Mouse (Mus musculus) retina, postnatal 7 days (tissue): ENCODE results near the gene Pex14.
"Not testable (repeated sequence)": the region's sequence is repeated elsewhere in the genome, so short reads cannot be mapped to it uniquely, and the experiment has no call there.

ENCODE experiments used
- DNase-seq: peaks from one replicate; pipeline ENCODE4 v3.0.0-alpha.2; 2012; ENCODE audit warnings: low read depth, low spot score

Pex14 gene

DNA sequence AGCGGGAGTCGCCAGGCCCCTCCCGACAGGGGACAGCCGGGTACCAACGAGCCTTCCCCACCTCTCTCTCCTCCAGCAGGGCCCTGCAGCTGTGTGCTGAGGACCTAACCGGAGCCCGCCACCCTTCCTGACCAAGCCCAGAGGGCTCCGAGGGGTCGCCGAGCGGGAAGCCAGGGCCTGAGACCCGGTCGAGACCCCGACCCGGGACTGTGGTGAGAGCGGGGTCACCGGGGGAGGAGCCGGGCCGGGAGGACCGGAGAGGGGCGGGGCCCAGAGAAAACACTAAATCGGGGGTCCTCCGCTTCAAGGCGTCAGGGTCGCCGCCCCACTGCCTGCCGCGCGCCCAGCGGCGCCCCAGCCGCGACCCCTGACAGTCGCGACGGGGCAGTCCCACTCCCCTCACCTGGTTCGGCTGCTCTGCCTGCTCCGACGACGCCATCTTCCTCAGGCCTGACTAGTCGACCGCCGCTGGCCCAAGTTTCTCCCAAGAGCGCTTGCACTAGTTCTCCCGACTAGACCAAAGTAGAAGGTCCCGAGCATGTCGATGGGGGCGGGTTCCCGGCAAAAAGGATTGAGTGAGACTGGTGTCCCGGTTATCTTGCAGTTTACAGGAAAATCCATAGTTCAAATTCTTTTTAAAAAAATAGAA, at the start of gene Pex14:
Gene Pex14, minus strand, starts transcription at position 508 of the 649 bp plus-strand sequence.
- DNase-seq, result peak; percentile 78

DNA sequence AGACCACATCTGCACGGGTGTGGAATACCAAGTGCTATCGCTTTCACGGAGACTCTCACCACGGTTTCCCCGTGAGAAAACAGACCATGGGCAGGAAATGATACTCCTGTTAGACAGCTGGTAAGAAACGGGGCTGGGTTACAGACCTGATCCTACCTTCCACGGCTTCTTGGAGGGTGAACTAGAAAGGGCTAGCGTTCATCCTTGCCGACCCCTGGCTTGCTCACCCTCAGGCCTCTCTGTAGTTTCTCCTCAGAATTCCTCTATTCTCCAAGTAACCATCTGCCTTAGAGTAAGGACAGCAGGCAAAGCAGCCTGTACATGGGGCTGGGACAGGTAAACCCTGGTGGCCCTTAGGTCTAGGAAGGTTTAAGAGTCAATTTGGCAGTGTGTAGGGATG, 49.5 kb upstream of the Pex14 start:
- no peak for DNase-seq

DNA sequence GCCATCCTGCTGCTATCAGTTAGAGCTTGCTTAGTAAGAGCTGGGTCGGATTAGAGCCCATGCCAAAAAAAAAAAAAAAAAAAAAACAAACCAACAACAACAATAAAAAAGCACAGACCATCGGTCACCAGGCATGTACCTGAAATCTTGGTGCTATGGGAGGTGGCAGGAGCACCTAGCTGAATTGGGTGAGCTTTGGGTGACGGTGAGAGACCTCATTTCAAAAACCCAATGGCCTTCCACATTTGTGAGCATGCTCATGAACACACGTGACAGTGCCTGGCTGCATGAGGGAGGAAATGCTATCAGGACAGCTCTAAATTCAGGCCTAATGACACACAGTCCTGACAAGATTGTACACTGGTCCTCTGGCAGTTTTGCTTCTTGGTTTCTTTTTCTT, 48.4 kb upstream of the Pex14 start:
- no peak for DNase-seq

DNA sequence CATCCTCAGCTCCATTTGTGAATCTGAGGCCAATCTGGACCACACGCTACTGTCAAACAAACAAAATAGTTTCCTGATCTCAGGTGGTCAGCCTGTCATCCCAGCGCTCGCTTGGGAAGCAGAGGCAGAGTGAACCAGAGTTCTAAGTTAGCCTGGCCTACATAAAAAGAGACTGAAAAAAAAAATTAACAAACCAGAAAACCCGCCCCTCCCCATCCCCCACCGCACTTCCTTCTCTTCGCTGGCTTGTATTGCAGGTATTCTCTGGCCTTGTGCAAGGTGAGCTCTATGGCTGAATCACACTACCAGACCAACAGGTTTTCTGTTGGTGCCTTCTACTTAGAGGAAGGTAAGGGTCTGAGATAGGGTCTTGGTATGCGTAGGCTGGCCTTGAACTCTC, 47.9 kb upstream of the Pex14 start:
- no peak for DNase-seq

DNA sequence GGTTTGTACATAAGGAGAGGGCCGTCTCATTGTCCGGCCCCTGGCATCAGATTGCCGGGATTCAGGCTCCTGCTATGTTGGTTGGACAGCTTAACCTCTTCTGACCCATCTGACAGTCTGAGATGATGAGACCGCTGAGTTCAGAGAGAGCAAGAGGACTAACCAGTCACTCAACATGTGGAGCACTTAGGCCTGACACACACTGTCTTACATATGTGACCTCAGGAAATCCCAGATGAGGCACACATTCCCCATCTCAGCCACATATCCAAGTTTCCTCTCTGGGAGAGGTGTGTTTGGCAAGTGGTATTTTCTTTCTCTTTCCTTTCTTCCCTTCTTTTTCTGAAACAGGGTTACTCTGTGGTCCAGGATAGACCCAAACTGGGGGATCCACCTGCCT, 45.5 kb upstream of the Pex14 start:
- no peak for DNase-seq

DNA sequence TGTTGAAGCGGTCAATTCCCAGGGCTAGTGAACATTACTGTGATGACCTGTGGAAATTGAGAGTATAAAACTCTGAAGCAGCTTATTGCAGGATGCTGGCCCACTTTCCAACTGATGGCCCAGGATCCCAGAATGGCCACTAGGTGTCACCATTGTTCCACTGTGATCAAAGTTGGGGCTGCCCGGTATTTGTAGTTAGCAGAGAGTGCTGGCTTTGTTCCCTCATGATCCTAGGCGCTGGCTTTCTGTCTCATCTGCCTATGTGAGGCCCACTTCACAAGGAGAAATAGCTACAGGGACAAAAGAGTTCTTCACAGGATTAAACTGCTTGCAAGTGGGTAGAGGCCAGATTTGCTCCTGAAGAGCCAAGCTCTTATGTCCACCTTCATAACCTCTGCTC, 44.8 kb upstream of the Pex14 start:
- DNase-seq, result peak; percentile 78

DNA sequence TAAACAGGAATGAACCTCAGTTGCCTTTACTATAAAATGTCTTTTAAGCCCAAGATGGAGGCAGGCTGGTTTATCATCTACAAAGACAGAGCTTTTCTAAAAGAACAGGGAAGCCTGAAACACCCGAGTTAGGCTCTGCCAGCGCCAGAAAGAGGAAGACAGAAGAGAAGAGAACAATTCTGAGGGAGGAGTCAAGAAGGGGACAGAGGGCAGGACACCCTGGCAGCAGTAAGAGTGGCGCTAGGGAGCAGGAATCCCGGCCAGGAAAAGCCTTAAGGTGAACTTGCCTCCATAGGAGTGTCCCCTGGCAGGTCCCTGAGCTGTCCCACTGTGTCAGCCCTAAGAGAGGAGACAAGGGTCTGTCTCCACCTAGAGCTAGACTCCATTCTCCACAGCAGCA, 43.9 kb upstream of the Pex14 start:
- no peak for DNase-seq

DNA sequence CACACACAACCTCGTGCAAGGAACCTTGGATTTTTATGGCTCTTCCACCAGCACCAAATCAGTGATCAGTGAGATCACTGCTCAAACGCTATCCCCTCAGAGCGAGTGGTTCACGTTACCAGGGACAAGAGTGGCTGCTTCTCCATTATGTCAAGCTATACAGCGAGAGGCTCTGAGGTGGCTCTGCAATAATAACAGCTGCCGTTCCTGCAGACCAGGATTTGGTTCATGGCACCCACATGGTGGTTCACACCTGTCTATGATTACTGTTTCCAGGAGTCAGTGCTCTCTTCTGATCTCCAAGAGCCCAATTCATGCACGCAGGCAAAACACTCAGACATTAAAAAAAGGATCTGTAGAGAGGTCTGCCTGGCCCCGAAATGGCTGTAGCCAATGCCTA, 38.8 kb upstream of the Pex14 start:
- no peak for DNase-seq

DNA sequence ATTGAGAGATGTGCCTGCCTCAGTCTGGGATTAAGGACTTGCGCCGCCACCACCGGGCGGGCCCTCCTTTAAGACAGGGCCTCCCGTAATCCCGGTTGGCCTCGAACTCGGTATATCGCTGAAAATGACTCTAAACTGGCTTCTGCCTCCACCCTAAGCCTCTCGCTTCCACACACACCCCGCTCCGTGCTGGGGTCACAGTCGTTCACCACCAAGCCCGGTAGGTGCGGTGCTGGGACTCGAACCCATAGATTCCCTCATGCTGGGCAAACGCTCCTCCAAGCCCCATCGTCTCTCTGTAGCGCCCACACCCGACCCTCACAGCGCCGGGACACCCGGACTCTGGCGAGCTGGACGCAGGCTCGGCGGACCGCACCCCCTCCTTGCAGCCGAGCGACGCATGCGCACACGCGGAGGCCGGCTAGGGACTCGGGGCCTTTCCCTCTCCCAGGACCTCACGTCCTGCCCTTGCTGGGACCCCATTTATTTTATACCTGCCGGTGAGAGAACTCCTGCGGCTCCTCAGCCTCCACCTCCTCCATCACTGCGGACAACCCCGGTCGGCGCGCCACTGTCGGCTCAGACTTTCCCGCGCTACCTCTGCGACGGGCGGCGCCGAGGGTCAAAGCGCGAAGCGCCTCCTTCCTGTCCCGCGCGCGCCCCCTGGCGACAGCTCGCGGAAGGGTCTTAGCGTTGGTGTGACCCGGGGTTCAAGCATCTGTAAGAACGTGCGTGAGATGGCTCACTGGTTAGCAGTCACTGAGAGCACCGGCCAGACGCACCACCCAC, 37.5 kb upstream of the Pex14 start, which contains the start of gene Cenps:
Gene Cenps, minus strand, starts transcription at position 648 of the 789 bp plus-strand sequence.
- DNase-seq, result peak; percentile 85

DNA sequence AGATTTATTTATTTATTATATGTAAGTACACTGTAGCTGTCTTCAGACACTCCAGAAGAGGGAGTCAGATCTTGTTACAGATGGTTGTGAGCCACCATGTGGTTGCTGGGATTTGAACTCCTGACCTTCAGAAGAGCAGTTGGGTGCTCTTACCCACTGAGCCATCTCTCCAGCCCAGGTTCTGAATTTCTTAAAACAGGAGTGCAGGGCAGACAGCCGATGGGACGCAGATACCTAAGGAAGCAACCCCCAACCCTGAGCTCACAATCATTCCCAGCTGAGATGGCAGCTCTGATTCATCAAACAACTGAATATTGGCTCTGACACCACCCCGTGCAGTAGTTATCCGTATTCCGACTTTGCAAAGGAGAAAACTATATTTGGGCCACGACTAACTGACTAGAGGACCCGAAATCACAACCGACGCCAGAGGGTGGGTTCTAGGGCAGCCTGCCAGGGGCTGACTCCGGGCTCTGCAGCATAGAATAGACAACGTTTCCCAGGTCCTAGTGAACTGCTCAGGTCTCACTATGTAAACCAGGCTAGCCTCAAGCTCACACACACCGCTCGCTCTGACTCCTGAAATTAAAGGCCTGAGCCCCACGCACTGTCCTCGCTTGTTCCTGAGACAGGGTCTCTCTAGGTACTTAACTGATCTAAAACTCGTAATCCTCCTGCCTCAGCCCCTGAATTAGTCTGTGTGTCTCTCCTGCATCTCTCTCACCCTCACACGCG, 36.6 kb upstream of the Pex14 start:
- no peak for DNase-seq

DNA sequence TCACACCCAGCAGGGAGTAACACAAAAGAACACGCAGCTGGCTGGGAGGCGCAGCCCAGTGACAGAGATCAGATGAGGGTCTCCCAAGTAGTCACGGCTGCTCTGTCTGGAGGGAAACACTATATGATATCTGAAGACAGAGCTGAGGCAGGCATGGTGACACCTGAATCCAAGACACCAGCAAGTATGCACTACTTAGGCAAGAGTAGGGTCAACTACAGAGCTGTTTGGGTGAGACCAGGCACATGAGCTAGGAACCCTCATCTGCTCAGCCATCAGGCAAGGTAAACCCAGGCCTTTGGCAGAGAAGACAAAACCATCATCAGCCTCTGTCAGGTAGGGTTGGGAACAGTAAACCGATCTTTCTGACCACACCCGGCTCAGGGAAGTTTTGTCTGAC, 33.7 kb upstream of the Pex14 start:
- no peak for DNase-seq

DNA sequence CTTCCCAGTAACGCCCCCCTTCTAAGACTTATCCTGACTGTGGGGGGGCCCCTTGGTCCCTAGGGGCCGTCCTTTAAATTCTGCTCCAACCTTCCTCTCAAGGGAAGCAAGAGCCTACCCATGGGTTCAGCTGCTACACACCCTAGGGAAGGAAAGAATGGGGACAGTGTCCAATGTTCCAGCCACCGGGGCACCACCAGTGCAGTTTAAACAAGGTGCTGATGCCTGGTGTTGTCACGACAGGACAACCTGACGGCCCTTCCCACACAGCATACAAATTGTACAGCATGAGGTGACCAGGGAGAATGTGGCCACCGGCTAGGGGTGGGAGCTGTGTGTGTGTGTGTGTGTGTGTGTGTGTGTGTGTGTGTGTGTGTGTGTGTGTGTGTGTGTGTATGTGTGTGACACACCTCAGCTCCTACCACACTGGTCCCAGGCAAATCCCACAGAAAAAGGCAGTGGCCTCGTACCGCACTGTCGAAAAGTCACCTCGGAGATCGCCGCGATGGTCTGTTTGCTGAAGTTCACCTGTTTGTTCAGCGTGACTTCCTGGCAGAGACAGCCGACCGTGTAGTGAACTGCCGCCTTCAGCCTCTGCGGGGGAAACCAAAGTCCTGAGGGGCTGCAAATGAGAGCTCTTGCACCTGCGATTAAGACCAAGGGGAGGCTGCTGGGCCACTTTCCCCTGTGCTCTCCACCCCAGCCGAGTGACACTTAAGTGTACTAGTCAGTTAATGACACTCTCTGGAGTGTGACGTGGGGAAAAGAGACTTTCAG, 32.3 kb upstream of the Pex14 start:
- DNase-seq, result no peak

DNA sequence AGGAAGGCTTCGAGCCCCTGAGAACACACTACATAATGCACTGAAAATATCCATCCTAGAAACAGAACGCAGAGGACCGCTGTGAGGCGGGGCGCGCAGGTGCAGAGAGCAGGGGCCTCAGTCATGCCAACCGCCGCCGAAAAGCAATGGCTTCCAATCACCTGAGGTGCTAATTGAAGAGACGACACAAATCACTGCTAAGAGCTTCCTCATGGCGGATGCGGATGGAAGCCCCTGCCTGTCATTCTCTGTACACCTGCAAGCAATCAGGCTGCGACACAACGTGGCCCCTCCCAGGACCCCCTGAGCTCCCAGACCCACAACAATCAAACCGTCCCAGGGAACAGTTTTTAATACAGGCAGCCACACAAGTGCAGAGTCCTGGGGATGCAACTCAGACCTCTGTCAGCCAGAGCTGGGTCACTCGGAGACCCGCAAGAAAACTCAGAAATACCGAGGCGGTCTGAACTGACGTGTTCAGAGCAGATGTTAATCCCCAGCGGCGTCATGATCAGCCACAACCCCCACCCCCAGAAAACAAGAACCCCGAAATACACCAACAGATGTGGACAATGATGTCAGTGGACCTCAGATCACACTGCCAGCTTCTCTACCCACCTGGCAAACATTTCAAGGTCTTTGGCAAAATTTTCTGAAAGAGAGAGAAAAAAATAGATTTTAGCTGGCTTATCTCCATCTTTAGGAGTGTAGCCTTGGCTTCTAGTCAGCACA, 31.5 kb upstream of the Pex14 start:
- no peak for DNase-seq

DNA sequence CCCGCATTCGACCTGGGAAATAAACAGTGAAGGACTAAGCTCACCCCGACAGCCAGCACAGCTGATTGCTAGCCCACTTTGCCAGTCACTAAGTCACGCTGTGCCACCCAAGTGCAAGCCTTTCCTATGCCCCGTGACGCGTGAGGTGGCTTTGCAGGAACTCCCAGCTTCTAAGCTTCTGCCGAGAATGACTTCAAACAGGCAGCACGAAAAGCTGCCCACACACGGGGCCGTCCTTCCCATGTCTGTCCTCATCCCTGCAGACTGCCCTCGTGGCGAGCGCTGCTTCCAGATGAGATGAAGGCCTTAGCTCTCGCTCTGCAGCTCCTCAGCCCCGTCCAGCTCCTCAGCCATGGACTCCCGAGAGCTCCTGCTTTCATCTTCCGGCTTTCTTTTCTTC, 28.8 kb upstream of the Pex14 start:
- no peak for DNase-seq

DNA sequence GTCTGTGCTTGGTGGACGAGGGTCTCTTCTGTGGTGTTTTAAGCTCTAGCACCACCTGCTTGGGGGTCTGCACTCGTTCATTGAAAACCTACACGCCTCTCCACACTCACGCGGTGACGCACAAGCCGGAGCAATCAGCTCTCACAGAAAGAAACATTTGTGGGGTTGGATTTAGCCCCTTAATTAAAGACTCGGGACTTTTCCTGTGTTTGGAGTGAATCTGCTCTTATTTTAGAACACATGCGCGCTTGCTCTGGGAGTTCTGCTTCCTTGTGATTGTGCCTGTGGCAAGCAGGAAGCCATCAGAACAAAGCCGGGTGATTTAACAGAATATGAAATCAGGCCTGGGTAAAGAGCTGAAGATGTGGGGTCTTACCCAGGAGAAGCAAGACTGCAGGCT, 27.0 kb upstream of the Pex14 start, which contains the start of gene Cort:
Gene Cort, minus strand, starts transcription at position 101 of the 400 bp plus-strand sequence.
- no peak for DNase-seq

DNA sequence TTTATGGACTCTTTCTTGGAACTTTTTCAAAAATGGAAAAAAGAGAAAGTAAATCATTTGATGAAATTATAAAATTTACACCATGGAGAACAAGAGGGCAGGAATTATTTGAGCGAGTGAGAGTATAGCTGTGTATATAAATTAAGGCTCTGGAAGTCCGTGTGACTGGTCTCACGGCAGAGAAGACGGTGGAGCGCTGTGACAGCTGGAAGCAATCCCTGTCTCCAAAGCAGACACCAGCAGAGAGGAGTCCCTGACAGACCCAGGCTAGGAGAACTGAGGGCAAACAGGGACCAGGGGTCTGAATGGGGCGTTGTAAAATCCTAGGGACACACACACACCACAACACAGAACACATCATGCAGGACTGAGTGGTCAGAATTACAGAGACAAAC, 26.4 kb upstream of the Pex14 start:
- no peak for DNase-seq

DNA sequence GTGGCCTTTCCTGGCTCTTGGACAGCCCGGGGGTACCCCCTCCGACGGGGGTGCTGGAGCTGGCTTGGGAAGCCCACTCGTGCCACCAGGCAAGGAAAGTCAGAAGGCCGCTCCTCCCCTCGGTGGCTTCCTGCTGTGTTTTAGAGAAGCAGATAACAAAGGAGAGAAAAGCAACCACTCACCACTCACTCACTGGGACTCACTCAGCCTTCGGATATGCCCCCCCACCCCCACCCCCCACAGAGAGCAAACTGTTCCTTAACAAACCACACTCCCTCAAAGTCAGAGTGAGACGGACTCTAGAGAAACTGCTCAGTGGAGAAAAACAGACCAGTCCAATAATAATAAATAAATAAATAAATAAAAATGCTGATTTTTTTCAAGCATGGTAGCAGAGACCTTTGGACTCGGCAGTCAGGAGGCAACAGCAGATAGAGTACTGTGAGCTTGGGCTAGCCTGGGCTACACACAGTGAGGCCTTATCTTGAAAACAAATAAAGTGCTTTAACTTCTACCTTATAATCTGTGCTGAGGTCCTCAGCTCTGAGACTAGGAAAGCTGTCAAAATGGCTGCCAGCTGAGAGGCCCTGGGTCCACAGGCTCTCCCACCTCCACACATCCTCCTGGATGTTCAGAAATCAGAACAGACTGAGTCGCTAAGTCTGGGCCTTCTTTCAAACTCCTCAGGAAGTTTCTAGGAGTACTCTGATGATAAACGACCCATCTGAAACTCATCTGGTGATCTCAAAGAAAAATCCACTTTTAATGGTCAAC, 25.9 kb upstream of the Pex14 start:
- DNase-seq, result no peak

DNA sequence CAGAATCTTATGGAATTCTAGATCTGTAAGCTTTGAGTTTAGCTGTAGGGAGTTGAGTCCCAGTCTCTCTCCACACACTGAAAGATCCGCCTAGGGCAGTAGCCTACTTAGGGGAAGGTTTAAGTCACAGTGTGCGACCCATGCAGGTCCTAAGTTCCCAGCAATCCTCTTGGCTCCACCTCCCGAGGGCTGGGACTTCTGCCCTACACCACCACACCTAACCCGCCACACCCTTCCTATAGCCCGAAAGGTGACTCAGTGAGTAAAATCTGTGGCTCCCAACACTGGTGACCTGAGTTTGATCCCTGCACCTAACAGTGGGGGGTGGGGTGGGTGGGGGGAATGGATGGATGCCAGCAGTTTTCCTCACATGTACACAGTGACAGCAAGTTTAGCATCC, 23.8 kb upstream of the Pex14 start:
- no peak for DNase-seq

DNA sequence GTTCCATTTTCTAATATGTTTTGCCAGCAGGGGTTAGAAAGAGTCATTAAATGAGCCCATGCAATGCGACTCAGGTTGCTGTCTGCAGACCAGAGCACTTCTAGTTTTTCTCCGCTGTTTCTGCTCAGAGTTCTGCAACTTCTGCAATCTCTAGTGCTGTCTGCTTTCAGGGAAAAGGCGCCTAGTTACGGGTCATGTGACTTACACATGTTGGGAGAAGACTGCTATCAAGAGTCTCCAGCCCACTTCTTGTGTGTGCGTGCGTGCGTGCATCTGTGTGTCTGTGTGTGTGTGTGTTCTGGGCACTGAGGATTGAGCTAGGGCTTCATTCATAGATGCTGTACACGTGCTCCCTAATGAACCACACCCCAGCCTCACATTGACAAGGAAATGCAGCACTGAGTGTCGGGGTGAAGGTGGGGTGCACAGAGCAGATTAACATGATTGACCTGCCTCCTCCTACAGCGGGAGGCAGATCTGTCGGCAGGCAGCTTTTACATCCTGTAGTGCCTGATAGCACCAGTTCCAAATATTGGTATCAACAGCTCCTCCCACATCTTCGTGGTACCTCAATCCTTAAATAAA, 20.4 kb upstream of the Pex14 start:
- DNase-seq, result not testable (repeated sequence)
